Mouse (Mus musculus) stomach, postnatal 0 days (tissue): ENCODE measurements around the gene Plin4.

ENCODE experiments used
- CTCF ChIP-seq: IDR thresholded peaks from 2 replicates; pipeline ENCODE4 v1.5.1; 2016; ENCODE audit warnings: antibody characterized with exemption, low read depth, mild to moderate bottlenecking, moderate library complexity
- EP300 ChIP-seq: optimal IDR thresholded peaks from 2 replicates; pipeline ENCODE3; 2016; ENCODE audit warnings: antibody characterized with exemption

DNA sequence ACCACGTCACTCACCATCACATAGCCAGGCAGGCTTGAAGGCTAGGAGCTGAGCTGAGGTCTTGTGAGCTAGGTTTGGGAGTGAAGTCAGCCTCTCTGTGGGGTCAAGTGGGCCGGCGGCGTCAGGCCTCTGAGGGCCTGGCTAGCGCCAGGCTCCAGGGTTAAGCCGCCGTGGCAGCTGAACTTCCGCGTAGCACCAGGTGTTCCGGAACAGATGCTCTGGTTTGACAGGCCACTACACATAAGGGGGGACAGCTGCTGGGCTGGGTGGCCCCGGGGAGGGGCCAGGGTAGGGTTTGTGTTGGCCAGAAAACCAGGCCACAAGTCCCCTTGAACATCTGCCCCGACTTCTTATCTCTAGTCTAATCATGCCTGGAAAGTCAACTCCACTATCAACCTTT, 37.8 kb upstream of the Plin4 start:
- no peak for TF ChIP-seq CTCF
- no peak for TF ChIP-seq EP300
